Mouse (Mus musculus): ENCODE data around the gene Rchy1.

- TF ChIP-seq CTCF (IDR thresholded peaks at IDR 0.05; ENCODE audit: low read depth, low read length) (no peak), POLR2A (IDR thresholded peaks at IDR 0.05; ENCODE audit: borderline replicate concordance, low read depth, low read length) (no peak)
These were observed 15.9 kb downstream of the Rchy1 start for GRCm38 (mm10) chr5:91947008-91947407.

Data from bone marrow macrophage, adult 2 months (primary cell).